Mouse (Mus musculus): ENCODE measurements at regions not wholly inside any gene's neighbourhood (a gene's known extent, or its start where the extent isn't known, plus 50 kb on each side); places are given as distances from the start of the nearest gene placed in this dataset.

- H3K27ac ChIP-seq (ENCODE audit: insufficient read depth, low read length): no peak overlapping the region
- H3K4me1 ChIP-seq (ENCODE audit: control insufficient read depth, insufficient read depth, low read length): peaks cover 6% of the 10 kb centered on the region; the same call in 1 of the 2 replicates
- TF ChIP-seq POLR2A (IDR thresholded peaks at IDR 0.05; ENCODE audit: extremely low read depth, insufficient read depth, low read length) (no peak), CTCF (IDR thresholded peaks at IDR 0.05; ENCODE audit: extremely low read depth, insufficient read depth, low read length) (no peak)
- no peak overlapping the region for H3K4me3 ChIP-seq (ENCODE audit: insufficient read depth, low read length)
Measured at GRCm38 (mm10) chr2:28309122-28309521, 116.3 kb downstream of the Olfm1 start.

GRCm38 (mm10) chr2:28312212-28312611, 119.4 kb downstream of the Olfm1 start:
- Histone ChIP-seq H3K4me3 (ENCODE audit: insufficient read depth, low read length) (no peak overlapping the region), H3K4me1 (ENCODE audit: control insufficient read depth, insufficient read depth, low read length) (peaks cover 3% of the 10 kb centered on the region; the same call in 1 of the 2 replicates), H3K27ac (ENCODE audit: insufficient read depth, low read length) (no peak overlapping the region)
- TF ChIP-seq CTCF (IDR thresholded peaks at IDR 0.05; ENCODE audit: extremely low read depth, insufficient read depth, low read length): no peak
- no peak for TF ChIP-seq POLR2A (IDR thresholded peaks at IDR 0.05; ENCODE audit: extremely low read depth, insufficient read depth, low read length)

DNA sequence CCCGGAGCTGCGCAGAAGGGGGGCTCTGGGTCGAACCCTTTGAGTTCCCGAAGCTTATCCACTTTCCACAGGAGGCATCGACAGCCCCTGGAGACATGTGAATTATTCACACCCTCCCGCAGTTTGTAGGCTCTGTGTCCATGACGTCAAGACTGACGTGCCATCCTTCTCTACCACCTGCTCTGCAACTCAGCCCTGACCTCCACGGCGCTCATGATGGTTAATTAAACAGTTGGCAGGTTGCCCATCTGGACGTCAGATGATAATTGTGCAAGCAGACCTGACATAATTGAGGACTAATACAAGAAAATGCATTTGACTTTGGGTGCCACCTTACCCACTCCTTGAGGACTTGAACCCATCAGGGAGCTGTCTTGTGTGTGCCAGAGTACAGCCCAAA, 121.1 kb upstream of the Ppp1r26 start:
- Histone ChIP-seq H3K4me3 (ENCODE audit: insufficient read depth, low read length) (no peak overlapping the region), H3K4me1 (ENCODE audit: control insufficient read depth, insufficient read depth, low read length) (no peaks in the 10 kb centered on the region)
- TF ChIP-seq CTCF (IDR thresholded peaks at IDR 0.05; ENCODE audit: extremely low read depth, insufficient read depth, low read length): no peak
- TF ChIP-seq POLR2A (IDR thresholded peaks at IDR 0.05; ENCODE audit: extremely low read depth, insufficient read depth, low read length): no peak

GRCm38 (mm10) chr2:28326056-28326455, 120.5 kb upstream of the Ppp1r26 start:
- H3K4me1 ChIP-seq (ENCODE audit: control insufficient read depth, insufficient read depth, low read length): no peaks in the 10 kb centered on the region
- no peak overlapping the region for H3K27ac ChIP-seq (ENCODE audit: insufficient read depth, low read length)
- no peak overlapping the region for H3K4me3 ChIP-seq (ENCODE audit: insufficient read depth, low read length)
- TF ChIP-seq CTCF (IDR thresholded peaks at IDR 0.05; ENCODE audit: extremely low read depth, insufficient read depth, low read length): no peak
- no peak for TF ChIP-seq POLR2A (IDR thresholded peaks at IDR 0.05; ENCODE audit: extremely low read depth, insufficient read depth, low read length)

More for the DNA sequence above, 121.1 kb upstream of the Ppp1r26 start:
- no peak overlapping the region for H3K27ac ChIP-seq (ENCODE audit: insufficient read depth, low read length)

DNA sequence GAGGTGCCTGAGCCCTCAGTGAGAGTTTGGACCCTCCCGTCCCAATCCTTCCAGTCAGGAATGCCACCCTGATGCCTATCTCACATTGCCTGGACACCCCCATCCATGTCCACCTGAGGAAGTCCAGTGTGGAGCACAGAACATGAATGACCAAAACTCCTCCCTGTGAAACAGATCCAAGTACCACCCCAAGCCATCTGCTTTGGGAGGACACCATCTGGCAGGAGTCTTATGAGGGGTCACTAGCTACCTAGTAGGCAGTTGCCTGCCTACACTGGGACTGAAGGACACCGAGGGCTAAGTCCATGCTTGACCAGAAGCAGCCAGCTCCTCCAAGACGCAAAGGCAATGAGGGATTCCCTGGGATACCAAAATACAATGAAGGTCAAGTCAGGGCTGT, 119.9 kb upstream of the Ppp1r26 start:
- Histone ChIP-seq H3K27ac (ENCODE audit: insufficient read depth, low read length) (no peak overlapping the region), H3K4me1 (ENCODE audit: control insufficient read depth, insufficient read depth, low read length) (no peaks in the 10 kb centered on the region), H3K4me3 (ENCODE audit: insufficient read depth, low read length) (no peak overlapping the region)
- no peak for TF ChIP-seq POLR2A (IDR thresholded peaks at IDR 0.05; ENCODE audit: extremely low read depth, insufficient read depth, low read length)
- TF ChIP-seq CTCF (IDR thresholded peaks at IDR 0.05; ENCODE audit: extremely low read depth, insufficient read depth, low read length): no peak

- no peak overlapping the region for H3K4me3 ChIP-seq (ENCODE audit: insufficient read depth, low read length)
- no peak overlapping the region for H3K27ac ChIP-seq (ENCODE audit: insufficient read depth, low read length)
- TF ChIP-seq POLR2A (IDR thresholded peaks at IDR 0.05; ENCODE audit: extremely low read depth, insufficient read depth, low read length): no peak
- no peak for TF ChIP-seq CTCF (IDR thresholded peaks at IDR 0.05; ENCODE audit: extremely low read depth, insufficient read depth, low read length)
- no peaks in the 10 kb centered on the region for H3K4me1 ChIP-seq (ENCODE audit: control insufficient read depth, insufficient read depth, low read length)
Measured at GRCm38 (mm10) chr2:28329130-28329529, 117.5 kb upstream of the Ppp1r26 start.

DNA sequence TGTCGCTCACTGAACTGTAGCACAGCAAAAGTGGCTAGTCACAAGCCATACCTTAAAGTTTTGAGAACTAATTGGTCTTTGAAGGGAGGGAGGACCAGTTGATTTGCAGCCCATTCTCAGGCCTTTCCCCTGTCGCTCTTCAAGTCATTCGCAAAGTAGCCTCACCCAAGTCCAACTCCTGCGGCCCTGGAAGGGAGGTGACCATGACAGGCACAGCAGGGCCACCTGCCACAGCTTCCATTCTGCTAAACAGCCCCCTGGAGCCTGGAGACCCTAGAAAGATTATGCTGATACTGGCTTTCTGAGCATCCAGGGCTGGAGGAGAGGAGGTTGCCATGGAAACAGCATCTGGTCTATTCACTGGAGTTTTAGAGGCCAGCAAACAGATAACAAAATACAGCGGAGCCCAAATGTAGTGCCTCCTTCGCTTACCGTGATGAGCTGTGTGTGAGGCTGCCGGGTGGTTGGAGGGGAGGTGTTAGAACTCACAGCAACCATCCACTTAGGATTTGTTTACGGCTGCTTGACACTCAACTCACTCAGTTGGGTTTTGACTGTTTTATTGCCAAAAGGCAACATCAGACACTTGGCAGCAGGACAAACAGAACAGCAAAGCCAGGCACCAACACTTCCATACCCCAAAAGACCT, 111.3 kb upstream of the Ppp1r26 start:
- no peak for TF ChIP-seq CTCF (IDR thresholded peaks at IDR 0.05; ENCODE audit: extremely low read depth, insufficient read depth, low read length)
- TF ChIP-seq POLR2A (IDR thresholded peaks at IDR 0.05; ENCODE audit: extremely low read depth, insufficient read depth, low read length): no peak
- Histone ChIP-seq H3K4me3 (ENCODE audit: insufficient read depth, low read length) (no peak overlapping the region), H3K27ac (ENCODE audit: insufficient read depth, low read length) (no peak overlapping the region), H3K4me1 (ENCODE audit: control insufficient read depth, insufficient read depth, low read length) (peaks cover 3% of the 10 kb centered on the region; the same call in 1 of the 2 replicates)

GRCm38 (mm10) chr2:28335810-28336209, 110.8 kb upstream of the Ppp1r26 start:
- no peak overlapping the region for H3K27ac ChIP-seq (ENCODE audit: insufficient read depth, low read length)
- no peak overlapping the region for H3K4me3 ChIP-seq (ENCODE audit: insufficient read depth, low read length)
- TF ChIP-seq CTCF (IDR thresholded peaks at IDR 0.05; ENCODE audit: extremely low read depth, insufficient read depth, low read length): no peak
- H3K4me1 ChIP-seq (ENCODE audit: control insufficient read depth, insufficient read depth, low read length): peaks cover 3% of the 10 kb centered on the region; the same call in 1 of the 2 replicates

DNA sequence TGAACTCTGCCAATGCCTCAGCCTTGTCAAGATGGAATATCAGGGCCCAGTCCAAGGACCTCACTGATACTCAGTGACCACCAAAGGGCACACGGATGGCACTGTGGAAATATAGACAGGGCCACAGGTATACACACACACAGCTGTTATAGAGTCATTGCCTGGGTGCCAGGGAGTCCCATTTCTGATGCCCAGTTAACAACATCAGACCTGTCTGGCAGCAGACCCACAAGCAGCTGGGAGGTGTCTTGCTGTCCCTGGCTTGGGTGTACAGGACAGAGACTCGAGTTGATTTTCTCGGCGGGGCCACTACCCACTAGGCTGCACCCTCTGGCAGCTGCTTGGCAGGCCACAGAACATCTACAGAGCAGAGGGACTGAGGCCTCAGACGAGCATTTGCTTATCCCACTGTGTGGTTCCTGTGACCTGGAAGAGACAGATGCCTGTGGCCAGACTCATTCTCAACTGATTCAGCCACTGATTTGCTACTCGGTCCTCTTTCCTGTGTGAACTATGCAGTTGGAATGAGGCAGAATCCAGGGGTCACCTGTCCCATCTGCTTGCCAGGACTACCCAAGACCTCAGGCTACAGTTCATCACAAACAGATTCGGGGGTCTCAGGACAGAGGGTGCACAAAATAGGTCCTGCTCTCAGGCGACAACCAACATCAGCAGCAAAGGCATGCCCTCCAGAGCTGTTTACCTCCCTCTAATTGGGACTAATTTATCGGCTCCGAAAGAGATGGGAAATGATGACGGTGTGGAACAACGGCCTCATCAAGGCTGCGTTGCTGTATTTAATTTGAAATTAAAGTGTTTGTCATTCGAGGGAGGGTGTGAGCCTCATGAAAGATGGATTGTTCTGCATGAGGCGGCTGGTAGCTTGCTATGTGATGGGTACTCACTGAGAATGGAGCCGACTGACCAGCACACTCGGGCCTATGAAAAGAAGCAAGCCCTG, 110.0 kb upstream of the Ppp1r26 start:
- no peak overlapping the region for H3K27ac ChIP-seq (ENCODE audit: insufficient read depth, low read length)
- H3K4me1 ChIP-seq (ENCODE audit: control insufficient read depth, insufficient read depth, low read length): peaks cover 3% of the 10 kb centered on the region; the same call in 1 of the 2 replicates
- TF ChIP-seq CTCF (IDR thresholded peaks at IDR 0.05; ENCODE audit: extremely low read depth, insufficient read depth, low read length): no peak
- TF ChIP-seq POLR2A (IDR thresholded peaks at IDR 0.05; ENCODE audit: extremely low read depth, insufficient read depth, low read length): no peak
- no peak overlapping the region for H3K4me3 ChIP-seq (ENCODE audit: insufficient read depth, low read length)
